Mouse (Mus musculus): ENCODE data around the gene Cdc42bpg.

Gene Cdc42bpg

GRCm38 (mm10) chr19:6333761-6334595, 27.7 kb downstream of the Cdc42bpg start:
- no peak for DNase-seq

- peak; percentile 98 for DNase-seq
Observed at GRCm38 (mm10) chr19:6334673-6335457, 28.6 kb downstream of the Cdc42bpg start, which contains the start of gene Men1. Gene Men1 (plus strand): TSS chr19:6334979.

GRCm38 (mm10) chr19:6335458-6335827, 29.2 kb downstream of the Cdc42bpg start:
- peak; percentile 42 for DNase-seq

- no peak for DNase-seq
Observed at GRCm38 (mm10) chr19:6336920-6337319, 30.7 kb downstream of the Cdc42bpg start.

- no peak for DNase-seq
Observed at GRCm38 (mm10) chr19:6338171-6338570, 31.9 kb downstream of the Cdc42bpg start.

DNA sequence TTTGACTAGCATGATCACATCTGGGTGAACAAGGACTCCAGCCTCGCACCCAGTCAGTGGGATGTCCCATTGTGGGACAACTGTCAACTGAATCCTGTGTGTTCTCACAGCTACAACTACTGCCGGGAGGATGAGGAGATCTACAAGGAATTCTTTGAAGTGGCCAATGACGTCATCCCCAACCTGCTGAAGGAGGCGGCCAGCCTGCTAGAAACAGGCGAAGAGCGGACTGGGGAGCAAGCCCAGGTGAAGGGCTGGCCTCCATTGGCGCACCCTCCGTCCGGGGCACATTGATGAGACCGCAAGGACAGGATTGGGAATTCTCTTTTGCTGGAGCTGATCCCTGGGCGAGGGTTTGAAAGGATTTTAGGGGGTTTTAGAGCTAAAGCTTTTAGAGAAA, 32.5 kb downstream of the Cdc42bpg start:
- no peak for DNase-seq

- no peak for DNase-seq
Observed at GRCm38 (mm10) chr19:6339191-6339590, 32.9 kb downstream of the Cdc42bpg start.

GRCm38 (mm10) chr19:6339890-6340504, 33.7 kb downstream of the Cdc42bpg start:
- DNase-seq: peak; percentile 91

DNA sequence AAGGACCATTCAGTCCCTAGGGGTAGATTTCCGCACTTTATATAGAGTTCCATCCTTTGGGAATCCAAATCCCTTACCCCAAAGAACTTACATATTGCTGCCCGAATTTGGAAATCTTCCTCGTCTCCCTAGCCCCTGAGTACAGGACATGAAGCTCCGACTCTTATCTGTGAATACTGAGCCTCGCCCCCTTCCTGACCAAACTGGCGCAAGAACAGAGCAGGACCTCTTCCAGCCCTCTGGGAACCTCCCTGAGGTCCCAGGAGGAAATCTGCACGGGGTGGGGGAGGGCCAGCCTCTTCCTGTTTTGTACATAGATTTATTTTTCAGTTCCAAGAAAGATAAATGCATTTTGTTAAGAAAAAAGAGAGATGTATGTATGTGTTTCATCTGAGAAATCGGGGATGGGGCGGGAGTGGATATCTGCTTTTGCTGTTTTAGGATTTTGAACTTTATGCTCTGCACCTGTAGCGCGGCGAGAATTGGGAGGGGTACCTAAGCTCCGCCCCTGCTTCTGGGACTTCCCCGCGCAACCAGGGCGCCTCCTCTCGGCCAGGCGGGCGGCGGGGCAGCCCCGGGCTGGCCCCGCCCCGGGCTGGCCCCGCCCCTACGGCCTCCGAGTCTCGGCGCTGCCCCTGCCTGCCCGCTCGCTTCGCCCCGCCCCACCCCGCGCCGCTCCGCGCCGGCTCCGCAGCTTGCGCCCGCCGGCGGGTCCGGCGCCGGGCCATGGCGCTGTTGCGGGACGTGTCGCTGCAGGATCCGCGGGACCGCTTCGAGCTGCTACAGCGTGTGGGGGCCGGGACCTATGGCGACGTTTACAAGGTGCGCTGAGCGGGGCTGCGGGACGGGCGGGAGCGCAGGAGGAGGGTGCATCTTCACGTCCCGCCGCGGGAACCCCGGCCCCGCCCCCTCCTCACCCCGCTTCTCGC, 34.5 kb downstream of the Cdc42bpg start, which contains the start of gene Map4k2:
Map4k2 (plus strand) TSS at position 612 of the 929 bp plus-strand sequence.
- peak; percentile 93 for DNase-seq

GRCm38 (mm10) chr19:6341453-6342077, 35.3 kb downstream of the Cdc42bpg start:
- no peak for DNase-seq

- no peak for DNase-seq
Observed at GRCm38 (mm10) chr19:6342276-6342933, 36.1 kb downstream of the Cdc42bpg start.

DNA sequence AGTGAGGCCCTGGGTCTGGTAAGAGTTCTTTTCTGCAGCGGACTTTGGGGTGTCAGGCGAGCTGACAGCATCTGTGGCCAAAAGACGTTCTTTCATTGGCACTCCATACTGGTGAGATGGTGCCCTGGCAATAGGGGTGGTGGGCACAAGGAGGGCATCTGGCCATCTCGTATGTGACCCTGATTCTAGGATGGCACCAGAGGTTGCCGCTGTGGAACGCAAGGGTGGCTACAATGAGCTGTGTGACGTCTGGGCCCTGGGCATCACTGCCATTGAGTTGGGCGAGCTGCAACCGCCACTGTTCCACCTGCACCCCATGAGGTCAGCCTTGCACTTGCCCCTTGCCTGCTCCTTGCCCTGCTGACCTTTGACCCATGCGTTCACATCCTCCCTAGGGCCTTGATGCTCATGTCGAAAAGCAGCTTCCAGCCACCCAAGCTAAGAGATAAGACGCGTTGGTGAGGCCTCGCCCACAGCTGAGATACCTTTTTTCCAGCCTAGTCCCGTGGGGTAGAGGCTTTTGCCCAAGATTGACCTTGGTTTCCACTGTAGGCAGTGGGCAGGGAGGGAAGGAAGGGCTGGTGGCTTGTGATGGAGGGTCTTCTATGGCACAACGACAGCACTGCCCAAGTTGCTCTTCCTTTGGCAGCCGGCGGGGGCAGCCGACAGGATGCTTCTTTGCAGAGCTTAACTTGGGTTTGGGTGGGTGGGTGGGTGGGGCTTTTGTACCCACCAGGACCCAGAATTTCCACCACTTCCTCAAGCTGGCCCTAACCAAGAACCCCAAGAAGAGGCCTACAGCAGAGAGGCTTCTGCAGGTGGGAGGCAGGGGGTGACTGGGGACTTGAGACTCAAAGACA, 37.0 kb downstream of the Cdc42bpg start:
- DNase-seq: no peak

- no peak for DNase-seq
Observed at GRCm38 (mm10) chr19:6343996-6344395, 37.7 kb downstream of the Cdc42bpg start.

- DNase-seq: no peak
Observed at GRCm38 (mm10) chr19:6346023-6346422, 39.8 kb downstream of the Cdc42bpg start.

DNA sequence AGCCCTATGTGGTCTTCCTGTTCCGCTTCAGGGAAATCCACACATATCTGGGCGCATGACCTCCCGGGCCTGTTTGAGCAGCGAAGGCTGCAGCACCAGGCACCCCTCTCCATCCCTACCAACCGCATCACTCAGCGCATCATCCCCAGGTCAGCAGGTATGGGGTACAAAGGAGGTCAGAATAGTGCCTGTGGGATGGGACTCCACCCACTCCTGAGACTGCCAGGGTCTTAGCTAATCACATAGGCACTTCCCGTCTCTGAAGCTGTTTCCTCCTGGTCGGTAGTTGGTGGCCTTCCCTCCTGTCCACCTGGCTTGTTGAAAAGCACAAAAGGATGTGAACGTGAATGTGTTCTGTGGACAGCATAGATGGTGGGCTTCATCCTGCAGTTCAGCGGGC, 40.4 kb downstream of the Cdc42bpg start:
- DNase-seq: no peak

DNA sequence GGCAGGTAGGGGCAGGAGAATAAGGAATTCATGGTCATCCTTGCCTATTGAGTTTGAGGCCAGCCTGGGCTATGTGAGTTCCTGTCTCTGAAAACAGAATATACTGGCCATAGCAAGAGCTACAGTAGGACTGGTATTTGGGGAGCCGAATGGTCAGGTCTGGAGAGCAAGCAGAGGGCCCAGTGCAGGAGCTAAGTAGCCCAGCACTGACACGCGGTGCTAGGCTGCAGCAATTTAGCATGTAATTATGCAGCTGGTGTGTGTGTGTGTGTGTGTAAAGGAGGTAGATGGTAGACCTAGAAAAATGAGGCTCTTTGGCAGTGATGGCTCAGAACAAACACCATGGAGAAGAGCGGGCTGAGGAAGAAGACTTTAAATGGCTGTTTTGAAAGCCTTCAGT, 41.4 kb downstream of the Cdc42bpg start:
- DNase-seq: no peak

- no peak for DNase-seq
Observed at GRCm38 (mm10) chr19:6348717-6349116, 42.5 kb downstream of the Cdc42bpg start.

DNA sequence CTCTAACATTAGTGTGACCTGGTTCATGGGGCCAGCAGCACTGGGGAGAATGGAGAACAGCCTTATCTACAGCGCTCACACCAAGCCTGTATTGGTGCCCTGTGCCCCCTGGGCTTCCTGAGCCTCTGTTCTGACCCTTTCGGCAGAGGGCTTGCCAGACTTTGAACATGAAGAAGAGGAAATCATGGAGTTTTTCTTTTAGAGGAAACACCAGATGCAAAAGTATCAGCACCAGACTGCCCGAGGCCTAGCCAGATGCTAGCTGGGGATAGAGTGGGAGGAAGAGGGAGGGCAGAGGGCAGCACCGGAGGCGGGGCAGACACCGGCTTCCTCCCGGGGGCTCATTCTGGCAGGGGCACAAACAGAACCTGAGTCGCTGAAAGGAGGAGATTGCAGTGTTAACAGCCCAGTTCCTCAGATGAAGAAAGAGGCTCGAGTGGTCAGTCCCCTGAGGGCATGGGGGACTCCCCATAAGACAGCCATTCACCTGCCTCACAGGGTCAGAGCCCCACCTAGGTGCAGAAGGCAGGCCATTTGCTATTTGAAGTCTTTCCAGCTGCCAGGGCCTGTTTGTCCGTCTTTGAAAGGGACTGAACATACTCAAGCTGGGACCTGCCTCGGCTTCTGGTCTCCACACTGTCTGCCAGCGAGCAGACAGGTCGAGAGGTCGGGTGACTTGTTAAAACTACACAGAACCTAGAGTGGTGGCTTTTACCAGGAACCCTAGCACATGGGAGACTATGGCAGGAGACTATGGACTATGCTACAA, 43.1 kb downstream of the Cdc42bpg start:
- DNase-seq: no peak

DNA sequence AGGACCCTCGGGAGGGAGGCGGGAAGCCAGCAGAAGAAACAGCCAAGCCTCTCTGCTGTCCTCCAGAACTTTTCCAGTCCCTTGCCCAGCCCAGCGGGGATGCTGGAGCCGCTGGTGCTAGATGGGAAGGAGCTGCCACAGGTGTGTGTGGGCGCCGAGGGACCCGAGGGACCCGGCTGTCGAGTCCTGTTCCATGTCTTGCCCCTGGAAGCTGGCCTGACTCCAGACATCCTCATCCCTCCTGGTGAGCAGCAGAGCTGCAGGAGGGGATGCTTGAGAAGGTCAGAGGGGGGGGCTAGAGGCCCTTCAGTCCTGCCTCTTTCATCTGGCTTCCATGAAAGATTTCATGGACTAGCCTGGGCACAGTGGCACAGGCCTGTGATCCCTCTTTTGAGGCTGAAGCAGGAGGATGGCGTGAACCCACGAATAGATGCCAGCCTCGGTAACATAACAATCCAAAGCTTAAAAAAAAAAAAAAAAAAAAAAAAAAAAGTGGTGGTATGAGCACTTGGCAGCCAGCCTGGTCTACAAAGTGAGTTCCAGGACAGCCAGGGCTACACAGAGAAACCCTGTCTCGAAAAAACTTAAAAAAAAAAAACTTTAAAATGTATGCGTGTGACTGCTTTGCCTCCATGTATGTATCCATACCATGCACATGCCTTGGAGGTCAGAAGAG, 45.3 kb downstream of the Cdc42bpg start:
- no peak for DNase-seq

Measured in kidney, adult 9 months (tissue).